Mouse (Mus musculus) limb, embryonic 14.5 days (tissue): ENCODE results near the gene Psmc5. TPM values are rescaled to one million over a fixed set of nuclear protein-coding genes. Genes with fewer than 3 reads are reported as not detected.
A peak's percentile ranks its signal among the peaks of the same experiment; 100 is the strongest.
"Not testable (repeated sequence)": the region's sequence is repeated elsewhere in the genome, so short reads cannot be mapped to it uniquely, and the experiment has no call there.

ENCODE experiments used
- ATAC-seq: fragments of 200-750 bp; cut with Nextera tagmentation; 2 replicates; pipeline ENCODE4 v1.8.0; 2017; ENCODE audit warnings: low read depth, moderate number of reproducible peaks, moderate TSS enrichment; ENCODE audit not compliant: low FRiP score
- DNase-seq: peaks from one replicate; pipeline ENCODE4 v3.0.0-alpha.2; 2015; ENCODE audit warnings: low spot score
- H3K27ac ChIP-seq: fragments of 300-500 bp; sonication (generic); replicated peaks from 2 replicates; pipeline ENCODE4 v1.5.1; 2014; ENCODE audit warnings: low read depth, mild to moderate bottlenecking, low read length, moderate library complexity, mixed read lengths
- H3K27me3 ChIP-seq: fragments of 300-500 bp; sonication (generic); 2 replicates; pipeline ENCODE4 v1.6.1; 2014; ENCODE audit warnings: low read length, mixed read lengths; ENCODE audit not compliant: control insufficient read depth, insufficient read depth
- H3K36me3 ChIP-seq: fragments of 300-500 bp; sonication (generic); 2 replicates; pipeline ENCODE4 v1.6.1; 2014; ENCODE audit warnings: mild to moderate bottlenecking, low read length, moderate library complexity, mixed read lengths; ENCODE audit not compliant: control insufficient read depth, insufficient read depth
- H3K4me1 ChIP-seq: fragments of 300-500 bp; sonication (generic); 2 replicates; pipeline ENCODE4 v1.6.1; 2014; ENCODE audit warnings: antibody characterized with exemption, low read length, mixed read lengths; ENCODE audit not compliant: control insufficient read depth, insufficient read depth
- H3K4me2 ChIP-seq: fragments of 300-500 bp; sonication (generic); replicated peaks from 2 replicates; pipeline ENCODE4 v1.6.1; 2014; ENCODE audit warnings: low read depth, mild to moderate bottlenecking, low read length, moderate library complexity; ENCODE audit not compliant: severe bottlenecking
- H3K4me3 ChIP-seq: fragments of 300-500 bp; sonication (generic); replicated peaks from 2 replicates; pipeline ENCODE4 v1.5.1; 2014; ENCODE audit warnings: low read length
- H3K9ac ChIP-seq: fragments of 300-500 bp; sonication (generic); 2 replicates; pipeline ENCODE4 v1.6.1; 2014; ENCODE audit warnings: mild to moderate bottlenecking, low read depth, low read length, moderate library complexity; ENCODE audit not compliant: severe bottlenecking
- H3K9me3 ChIP-seq: fragments of 300-500 bp; sonication (generic); 2 replicates; pipeline ENCODE4 v1.6.1; 2016; ENCODE audit warnings: low read length; ENCODE audit not compliant: control insufficient read depth
- POLR2A ChIP-seq: fragments of 200-500 bp; IDR thresholded peaks from 2 replicates; pipeline ENCODE4 v1.8.0; 2012; ENCODE audit warnings: inconsistent platforms, mild to moderate bottlenecking, moderate library complexity, borderline replicate concordance; ENCODE audit not compliant: insufficient read depth, insufficient read length; ENCODE audit errors: extremely low read depth
- WGBS: fragments of 180-500 bp; shearing (Covaris S2); extraction: QIAGEN DNeasy Blood & Tissue Kit; methylation state at CpG from one replicate; pipeline ENCODE4 v1.1.7; 2014; 5-methylcytosine and 5-hydroxymethylcytosine counted together
- polyA plus RNA-seq, 2 experiments: library from polyadenylated mRNA; depleted of rRNA in 1 of 2; stranded (reverse) in 1 of 2; unstranded in 1 of 2; fragments of >200 nt; fragmentation: Nextera tagmentation in 1 of 2; extraction: Ambion mirVana in 1 of 2; gene quantifications; 2 replicates each; pipeline versions ENCODE4 v1.2.1 to v1.2.3; 2012 to 2014

The Psmc5 gene
- polyA plus RNA-seq, 2 experiments, result 186 to 244 TPM

- peak within 1 kb of the TSS; percentile 55 for H3K4me2 ChIP-seq
- peak within 1 kb of the TSS; percentile 76 for H3K4me3 ChIP-seq
- DNase-seq (peak; percentile 99), ATAC-seq (peak; percentile 94)
- peak within 1 kb of the TSS; percentile 94 for H3K27ac ChIP-seq
- H3K27me3 ChIP-seq, result no peaks in the 10 kb centered on the region
- WGBS, result under 1% methylated on average over 70 of the region's 70 CpGs
- peak within 1 kb of the TSS; percentile 91 for H3K9ac ChIP-seq
- H3K36me3 ChIP-seq, result peaks cover 17% of the 10 kb centered on the region
- peaks cover 21% of the 10 kb centered on the region for H3K4me1 ChIP-seq
- H3K9me3 ChIP-seq, result no peaks in the 10 kb centered on the region
- 0 out of 2 replicates have a peak, but pooled peaks have one; percentile 80 for TF ChIP-seq POLR2A
These were observed 39.0 kb upstream of the Psmc5 start, which contains the start of gene Ddx42 for GRCm38 (mm10) chr11:106216730-106217490. Gene Ddx42 (plus strand): TSS chr11:106216926.

- Histone ChIP-seq H3K4me2 (no peak overlapping the region), H3K4me1 (peaks cover 10% of the 10 kb centered on the region), H3K27me3 (no peaks in the 10 kb centered on the region), H3K4me3 (no peak overlapping the region), H3K9ac (no peak overlapping the region), H3K36me3 (peaks cover 23% of the 10 kb centered on the region), H3K27ac (no peak overlapping the region), H3K9me3 (no peaks in the 10 kb centered on the region)
- DNase-seq, result no peak
- no peak for ATAC-seq
- 89% methylated on average over 3 of the region's 3 CpGs for WGBS
- no peak for TF ChIP-seq POLR2A
These were observed 35.4 kb upstream of the Psmc5 start for GRCm38 (mm10) chr11:106220603-106221002.

- H3K9me3 ChIP-seq, H3K27ac ChIP-seq, H3K4me2 ChIP-seq, DNase-seq, H3K27me3 ChIP-seq, H3K4me1 ChIP-seq, H3K4me3 ChIP-seq, ATAC-seq, H3K9ac ChIP-seq: not testable (repeated sequence)
- H3K36me3 ChIP-seq, result peaks cover 84% of the 10 kb centered on the region
- 65% methylated on average over 8 of the region's 8 CpGs for WGBS
These were observed 22.0 kb upstream of the Psmc5 start for GRCm38 (mm10) chr11:106233978-106234377.

GRCm38 (mm10) chr11:106246834-106247233, 9.1 kb upstream of the Psmc5 start:
- no peak overlapping the region for H3K9ac ChIP-seq
- no peak for ATAC-seq
- no peaks in the 10 kb centered on the region for H3K27me3 ChIP-seq
- peaks cover 6% of the 10 kb centered on the region for H3K9me3 ChIP-seq
- H3K4me3 ChIP-seq, result no peak overlapping the region
- H3K4me1 ChIP-seq, result no peaks in the 10 kb centered on the region
- H3K4me2 ChIP-seq, result no peak overlapping the region
- no peak overlapping the region for H3K27ac ChIP-seq
- no peak for DNase-seq
- H3K36me3 ChIP-seq, result peaks cover 99% of the 10 kb centered on the region
- WGBS, result 97% methylated on average over 1 of the region's 1 CpGs
- TF ChIP-seq POLR2A, result no peak

GRCm38 (mm10) chr11:106249326-106249725, 6.6 kb upstream of the Psmc5 start:
- no peaks in the 10 kb centered on the region for H3K27me3 ChIP-seq
- WGBS, result 87% methylated on average over 7 of the region's 7 CpGs
- H3K4me3 ChIP-seq, result no peak overlapping the region
- no peak overlapping the region for H3K4me2 ChIP-seq
- H3K27ac ChIP-seq, result no peak overlapping the region
- H3K9ac ChIP-seq, result no peak overlapping the region
- no peak for TF ChIP-seq POLR2A
- H3K4me1 ChIP-seq, result no peaks in the 10 kb centered on the region
- peaks cover 6% of the 10 kb centered on the region for H3K9me3 ChIP-seq
- ATAC-seq (no peak), DNase-seq (no peak)
- H3K36me3 ChIP-seq, result peaks cover 97% of the 10 kb centered on the region
